Mouse (Mus musculus) forebrain, postnatal 0 days (tissue): Measurements from ENCODE around the gene Rimbp3. TPM values are rescaled to one million over a fixed set of nuclear protein-coding genes. Genes with fewer than 3 reads are reported as not detected.
"Not testable (repeated sequence)": the region's sequence is repeated elsewhere in the genome, so short reads cannot be mapped to it uniquely, and the experiment has no call there.

Experiments used
- ATAC-seq: fragments of 200-750 bp; cut with Nextera tagmentation; 2 replicates; pipeline ENCODE4 v1.8.0; 2017; ENCODE audit warnings: mild to moderate bottlenecking, moderate library complexity
- DNase-seq: peaks from one replicate; pipeline ENCODE4 v3.0.0-alpha.2; 2015
- H3K27ac ChIP-seq: fragments of 300-500 bp; sonication (generic); 2 replicates; pipeline ENCODE4 v1.5.1; 2014; ENCODE audit warnings: low read depth, mild to moderate bottlenecking, antibody characterized with exemption, low read length, moderate library complexity, mixed read lengths
- H3K27me3 ChIP-seq: fragments of 300-500 bp; sonication (generic); 2 replicates; pipeline ENCODE4 v1.6.1; 2014; ENCODE audit warnings: mild to moderate bottlenecking, low read length, mixed read lengths; ENCODE audit not compliant: insufficient read depth
- H3K36me3 ChIP-seq: fragments of 300-500 bp; sonication (generic); 2 replicates; pipeline ENCODE4 v1.6.1; 2014; ENCODE audit warnings: mild to moderate bottlenecking, moderate library complexity; ENCODE audit not compliant: insufficient read depth
- H3K4me1 ChIP-seq: fragments of 300-500 bp; sonication (generic); 2 replicates; pipeline ENCODE4 v1.6.1; 2014; ENCODE audit warnings: antibody characterized with exemption; ENCODE audit not compliant: insufficient read depth
- H3K4me2 ChIP-seq: fragments of 300-500 bp; sonication (generic); 2 replicates; pipeline ENCODE4 v1.6.1; 2014; ENCODE audit warnings: low read depth, mild to moderate bottlenecking, moderate library complexity
- H3K4me3 ChIP-seq: fragments of 300-500 bp; sonication (generic); 2 replicates; pipeline ENCODE4 v1.5.1; 2014; ENCODE audit warnings: low read depth, low read length, mixed read lengths
- H3K9ac ChIP-seq: fragments of 300-500 bp; sonication (generic); 2 replicates; pipeline ENCODE4 v1.6.1; 2014; ENCODE audit warnings: mild to moderate bottlenecking
- H3K9me3 ChIP-seq: fragments of 300-500 bp; sonication (generic); 2 replicates; pipeline ENCODE4 v1.6.1; 2016; ENCODE audit warnings: low read length
- CTCF ChIP-seq: sonication (generic); IDR thresholded peaks from 2 replicates; pipeline ENCODE4 v1.5.1; 2016; ENCODE audit warnings: antibody characterized with exemption, control low read depth, low read depth
- WGBS: fragments of 180-500 bp; shearing (Covaris S2); extraction: QIAGEN DNeasy Blood & Tissue Kit; methylation state at CpG from one replicate; pipeline ENCODE4 v1.1.7; 2014; 5-methylcytosine and 5-hydroxymethylcytosine counted together
- polyA plus RNA-seq: library from polyadenylated mRNA; unstranded; fragments of >200 nt; fragmentation: Nextera tagmentation; extraction: Ambion mirVana; gene quantifications from 2 replicates; pipeline ENCODE4 v1.2.1, GENCODE M21; 2015
- total RNA-seq: library from RNA; depleted of rRNA; stranded (reverse); fragments of >200 nt; gene quantifications from 2 replicates; pipeline ENCODE4 v1.2.3, GENCODE M21; 2014; rRNA removed

Rimbp3 gene
- total RNA-seq: 3.0 and 3.3 TPM in 2 replicates
- polyA plus RNA-seq: 0.92 and 1.3 TPM in 2 replicates

DNA sequence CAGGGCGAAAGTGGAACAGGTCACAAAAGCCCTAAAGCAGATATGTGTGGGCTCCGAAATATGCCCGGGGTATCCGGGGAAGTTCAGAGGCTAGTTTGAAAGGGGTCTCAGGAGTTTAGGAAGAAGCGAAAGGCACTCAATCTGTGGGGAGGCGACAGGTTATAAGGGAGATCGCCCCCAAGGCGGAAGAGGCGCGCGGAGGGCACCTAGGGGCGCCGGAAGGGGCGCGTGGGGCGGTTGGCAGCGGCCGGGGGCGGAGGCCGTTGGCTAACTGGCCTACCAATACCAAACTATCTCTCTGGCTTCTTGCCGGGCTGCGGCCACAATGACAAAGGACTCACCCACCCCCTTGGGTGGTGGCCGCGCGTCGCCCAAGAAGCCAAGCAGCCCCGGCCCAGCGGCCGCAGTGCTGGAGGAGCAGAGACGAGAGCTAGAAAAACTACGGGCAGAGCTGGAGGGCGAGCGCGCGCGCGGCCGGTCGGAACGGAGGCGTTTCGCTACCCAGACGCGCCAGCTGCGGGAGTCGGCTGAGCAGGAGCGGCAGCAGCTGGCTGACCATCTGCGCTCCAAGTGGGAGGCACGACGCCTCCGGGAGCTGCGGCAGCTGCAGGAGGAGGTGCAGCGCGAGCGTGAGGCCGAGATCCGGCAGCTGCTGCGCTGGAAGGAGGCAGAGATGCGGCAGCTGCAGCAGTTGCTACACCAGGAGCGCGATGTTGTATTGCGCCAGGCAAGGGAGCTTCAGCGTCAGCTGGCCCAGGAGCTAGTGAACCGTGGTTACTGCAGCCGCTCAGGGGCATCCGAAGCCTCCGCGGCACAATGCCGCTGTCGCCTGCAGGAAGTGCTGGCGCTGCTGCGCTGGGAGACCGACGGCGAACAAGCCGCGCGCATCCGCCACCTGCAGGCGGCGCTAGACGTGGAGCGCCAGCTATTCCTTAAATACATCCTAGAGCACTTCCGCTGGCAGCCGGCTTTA is at the start of gene Rimbp3:
Gene Rimbp3 (plus strand): TSS at position 215 of the 973 bp plus-strand sequence.
- peak; percentile 90 for TF ChIP-seq CTCF
- H3K9ac ChIP-seq: peak within 1 kb of the TSS; percentile 78
- peak within 1 kb of the TSS; percentile 70 for H3K4me3 ChIP-seq
- no peaks in the 10 kb centered on the region for H3K36me3 ChIP-seq
- 2% methylated on average over 85 of the region's 85 CpGs for WGBS
- peak within 1 kb of the TSS; percentile 97 for H3K4me2 ChIP-seq
- ATAC-seq: peak; percentile 90
- peak within 1 kb of the TSS; percentile 87 for H3K27ac ChIP-seq
- DNase-seq: peak; percentile 95
- H3K4me1 ChIP-seq: 0 out of 2 replicates have a peak, but pooled peaks cover 6% of the 10 kb centered on the region
- no peaks in the 10 kb centered on the region; the same call in 1 of the 2 replicates for H3K27me3 ChIP-seq
- no peaks in the 10 kb centered on the region for H3K9me3 ChIP-seq

DNA sequence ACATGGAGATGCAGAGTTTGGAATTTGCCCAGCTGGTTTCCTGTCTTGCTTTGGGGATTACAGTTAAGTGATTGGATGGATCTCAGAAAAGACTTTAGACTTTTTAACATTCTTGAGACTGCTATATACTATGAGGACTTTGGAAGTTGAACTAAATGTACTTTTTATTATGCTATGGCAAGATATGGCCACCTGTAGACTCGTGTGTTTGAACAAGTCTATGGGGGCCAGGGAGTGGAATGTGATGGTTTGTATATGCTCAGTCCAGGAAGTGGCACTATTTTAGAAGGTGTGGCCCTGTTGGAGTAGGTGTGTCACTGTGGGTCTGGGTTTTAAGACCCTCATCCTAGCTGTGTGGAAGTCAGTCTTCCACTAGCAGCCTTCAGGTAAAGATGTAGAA is 42.9 kb upstream of the Rimbp3 start:
- H3K4me2 ChIP-seq, ATAC-seq, H3K9ac ChIP-seq, H3K9me3 ChIP-seq, H3K27ac ChIP-seq, H3K4me3 ChIP-seq, DNase-seq, H3K4me1 ChIP-seq, H3K27me3 ChIP-seq: not testable (repeated sequence)
- 94% methylated on average over 1 of the region's 1 CpGs for WGBS
- peaks cover 22% of the 10 kb centered on the region for H3K36me3 ChIP-seq

DNA sequence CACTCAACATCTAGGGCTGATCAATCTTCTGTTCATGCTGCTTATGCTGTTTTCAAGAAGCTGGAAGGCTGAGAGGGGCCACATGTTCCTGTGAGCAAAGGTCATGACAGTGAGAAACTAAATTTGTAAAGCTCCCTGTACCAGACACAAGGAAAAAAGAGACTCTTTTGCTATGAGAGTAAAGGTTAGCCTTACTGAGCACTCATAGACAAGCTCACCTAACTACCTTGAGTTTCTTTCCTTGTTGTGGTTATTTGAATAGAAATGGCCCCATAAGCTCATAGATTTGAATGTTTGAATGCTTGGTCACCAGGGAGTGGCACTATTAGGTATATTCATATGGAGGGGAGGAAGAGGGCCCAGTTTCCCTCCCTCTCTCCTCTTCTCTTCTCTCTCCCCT is 41.2 kb upstream of the Rimbp3 start:
- H3K4me3 ChIP-seq: no peak overlapping the region
- no peak for TF ChIP-seq CTCF
- no peak overlapping the region for H3K9ac ChIP-seq
- H3K36me3 ChIP-seq: peaks cover 22% of the 10 kb centered on the region
- ATAC-seq (no peak), DNase-seq (no peak)
- H3K27ac ChIP-seq: no peak overlapping the region
- H3K4me1 ChIP-seq: no peaks in the 10 kb centered on the region
- H3K4me2 ChIP-seq: no peak overlapping the region
- H3K9me3 ChIP-seq: no peaks in the 10 kb centered on the region
- no peaks in the 10 kb centered on the region for H3K27me3 ChIP-seq

DNA sequence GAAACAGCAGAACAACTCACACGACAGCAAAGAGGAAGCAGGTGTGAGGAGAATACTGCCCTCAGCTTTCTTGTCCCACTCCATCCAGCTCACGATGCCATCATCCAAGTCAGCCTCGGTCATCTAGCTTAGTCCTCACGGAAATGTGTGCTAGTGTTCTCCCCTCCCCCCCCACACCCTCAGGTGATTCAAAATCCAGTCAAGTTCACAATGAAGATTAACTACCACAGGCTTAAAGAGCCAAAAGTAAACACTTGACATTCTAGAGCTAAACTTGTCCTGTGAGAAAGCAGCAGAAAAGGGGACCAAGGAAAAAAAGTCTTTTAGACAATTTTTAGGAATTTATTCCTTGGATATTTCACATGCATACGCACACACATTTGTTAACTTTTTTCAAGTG is 40.4 kb upstream of the Rimbp3 start:
- WGBS: 89% methylated on average over 5 of the region's 5 CpGs
- H3K27ac ChIP-seq: no peak overlapping the region
- no peaks in the 10 kb centered on the region for H3K27me3 ChIP-seq
- DNase-seq (no peak), ATAC-seq (no peak)
- H3K4me1 ChIP-seq: no peaks in the 10 kb centered on the region
- peaks cover 30% of the 10 kb centered on the region for H3K36me3 ChIP-seq
- no peak overlapping the region for H3K9ac ChIP-seq
- no peaks in the 10 kb centered on the region for H3K9me3 ChIP-seq
- no peak overlapping the region for H3K4me3 ChIP-seq
- no peak overlapping the region for H3K4me2 ChIP-seq
- no peak for TF ChIP-seq CTCF

DNA sequence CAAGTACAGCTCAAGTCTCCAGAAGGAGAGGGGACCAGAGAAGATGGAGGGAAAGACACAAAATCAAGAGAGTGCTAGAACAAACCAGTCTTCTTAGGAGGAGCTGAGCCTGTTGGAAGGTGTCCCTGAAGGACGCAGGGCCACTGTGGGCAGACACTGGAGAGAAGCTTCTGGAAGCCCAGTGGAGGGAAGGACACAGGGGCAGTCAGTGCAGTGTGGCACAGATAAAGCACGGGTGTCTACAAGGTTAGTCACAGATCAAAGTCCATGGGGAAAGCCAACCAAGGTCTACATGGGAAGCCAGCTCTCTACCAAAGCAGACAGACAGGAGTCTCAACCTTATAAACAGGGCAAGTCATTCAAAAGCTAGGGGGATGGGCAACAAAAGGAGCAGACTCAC is 32.6 kb upstream of the Rimbp3 start:
- H3K9ac ChIP-seq: no peak overlapping the region
- TF ChIP-seq CTCF: no peak
- H3K27me3 ChIP-seq: no peaks in the 10 kb centered on the region
- DNase-seq (no peak), ATAC-seq (no peak)
- no peaks in the 10 kb centered on the region for H3K4me1 ChIP-seq
- no peak overlapping the region for H3K27ac ChIP-seq
- no peak overlapping the region for H3K4me2 ChIP-seq
- no peaks in the 10 kb centered on the region for H3K9me3 ChIP-seq
- peaks cover 21% of the 10 kb centered on the region for H3K36me3 ChIP-seq
- 96% methylated on average over 2 of the region's 2 CpGs for WGBS
- H3K4me3 ChIP-seq: no peak overlapping the region

DNA sequence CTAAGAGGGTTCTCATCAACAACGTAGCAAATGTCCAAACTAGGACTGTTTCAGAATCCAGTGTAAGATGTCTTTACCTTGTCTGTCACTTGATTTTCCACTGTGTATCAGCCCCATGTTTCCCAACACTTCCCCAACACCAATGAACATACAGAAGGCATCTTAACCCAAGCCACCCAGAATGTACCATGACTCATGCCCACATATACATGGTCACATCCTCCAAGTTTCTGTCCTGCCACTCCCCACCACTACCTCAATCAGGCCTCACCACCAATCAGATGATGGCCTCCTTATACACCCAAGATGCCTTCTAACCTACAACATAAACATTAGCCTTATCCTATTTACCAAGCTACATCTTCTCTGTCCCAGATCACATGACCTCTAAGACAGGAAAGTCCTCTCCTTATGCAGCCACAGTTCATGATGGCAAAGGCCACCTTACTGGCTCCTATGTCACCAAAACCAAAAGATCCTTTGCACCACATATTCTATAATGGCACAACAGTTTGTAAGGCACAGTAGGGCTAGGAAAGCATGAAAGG is 30.7 kb upstream of the Rimbp3 start:
- Histone ChIP-seq H3K27me3 (no peaks in the 10 kb centered on the region), H3K9me3 (no peaks in the 10 kb centered on the region), H3K27ac (no peak overlapping the region), H3K4me1 (no peaks in the 10 kb centered on the region), H3K4me2 (no peak overlapping the region), H3K9ac (no peak overlapping the region), H3K4me3 (no peak overlapping the region), H3K36me3 (peaks cover 16% of the 10 kb centered on the region)
- ATAC-seq: no peak
- WGBS: 97% methylated on average over 1 of the region's 1 CpGs
- no peak for DNase-seq
- no peak for TF ChIP-seq CTCF

DNA sequence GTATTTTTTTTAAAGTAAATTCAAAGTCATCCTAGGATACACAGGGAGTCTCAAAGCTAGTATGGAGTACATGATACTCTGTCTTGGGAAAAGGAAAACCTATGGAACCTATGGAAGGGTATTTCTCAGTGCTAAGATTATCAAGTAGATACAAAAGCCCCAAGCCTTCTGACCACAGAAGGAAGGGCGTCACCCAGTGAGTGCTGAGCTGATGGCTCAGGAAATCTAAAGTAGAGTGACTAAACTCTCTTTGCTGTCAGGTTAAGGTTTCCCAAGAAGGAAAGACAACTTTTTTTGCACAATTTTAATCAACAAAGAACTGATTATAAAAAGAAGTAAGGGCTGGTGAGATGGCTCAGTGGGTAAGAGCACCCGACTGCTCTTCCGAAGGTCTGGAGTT is 28.7 kb upstream of the Rimbp3 start:
- Histone ChIP-seq H3K36me3 (peaks cover 12% of the 10 kb centered on the region; the same call in 1 of the 2 replicates), H3K4me2 (no peak overlapping the region), H3K27ac (no peak overlapping the region), H3K9ac (no peak overlapping the region), H3K9me3 (no peaks in the 10 kb centered on the region), H3K4me1 (no peaks in the 10 kb centered on the region), H3K27me3 (no peaks in the 10 kb centered on the region), H3K4me3 (no peak overlapping the region)
- no peak for TF ChIP-seq CTCF
- WGBS: 92% methylated on average over 3 of the region's 3 CpGs
- ATAC-seq: no peak
- no peak for DNase-seq
